Mouse (Mus musculus) embryonic facial prominence, embryonic 13.5 days (tissue): ENCODE measurements around the gene Gm10490. TPM values are rescaled to one million over a fixed set of nuclear protein-coding genes. Genes with fewer than 3 reads are reported as not detected.
"Not testable (repeated sequence)": the region's sequence is repeated elsewhere in the genome, so short reads cannot be mapped to it uniquely, and the experiment has no call there.

ENCODE experiments used
- ATAC-seq: fragments of 200-750 bp; cut with Nextera tagmentation; 2 replicates; pipeline ENCODE4 v1.8.0; 2017; ENCODE audit warnings: low read depth; ENCODE audit not compliant: insufficient number of reproducible peaks, insufficient read depth, low FRiP score, low TSS enrichment
- H3K27ac ChIP-seq: fragments of 300-500 bp; sonication (generic); 2 replicates; pipeline ENCODE4 v1.5.1; 2015; ENCODE audit warnings: moderate library complexity, mild to moderate bottlenecking, inconsistent platforms
- H3K27me3 ChIP-seq: fragments of 300-500 bp; sonication (generic); 2 replicates; pipeline ENCODE4 v1.6.1; 2015; ENCODE audit warnings: mild to moderate bottlenecking, inconsistent platforms
- H3K36me3 ChIP-seq: fragments of 300-500 bp; sonication (generic); 2 replicates; pipeline ENCODE4 v1.6.1; 2015; ENCODE audit warnings: mild to moderate bottlenecking, inconsistent platforms
- H3K4me1 ChIP-seq: fragments of 300-500 bp; sonication (generic); 2 replicates; pipeline ENCODE4 v1.6.1; 2015; ENCODE audit warnings: inconsistent platforms
- H3K4me2 ChIP-seq: fragments of 300-500 bp; sonication (generic); 2 replicates; pipeline ENCODE4 v1.6.1; 2015; ENCODE audit warnings: moderate library complexity, mild to moderate bottlenecking, inconsistent platforms
- H3K4me3 ChIP-seq: fragments of 300-500 bp; sonication (generic); 2 replicates; pipeline ENCODE4 v1.5.1; 2015; ENCODE audit warnings: mild to moderate bottlenecking, inconsistent platforms
- H3K9ac ChIP-seq: fragments of 300-500 bp; sonication (generic); 2 replicates; pipeline ENCODE4 v1.6.1; 2015; ENCODE audit warnings: mild to moderate bottlenecking, inconsistent platforms
- H3K9me3 ChIP-seq: fragments of 300-500 bp; sonication (generic); 2 replicates; pipeline ENCODE4 v1.6.1; 2016; ENCODE audit warnings: inconsistent platforms
- WGBS: fragments of 180-500 bp; shearing (Covaris S2); methylation state at CpG from one replicate; pipeline ENCODE4 v1.1.7; 2015; ENCODE audit warnings: mixed read lengths; 5-methylcytosine and 5-hydroxymethylcytosine counted together
- polyA plus RNA-seq: library from polyadenylated mRNA; unstranded; fragments of >200 nt; fragmentation: Nextera tagmentation; extraction: Ambion mirVana; gene quantifications from 2 replicates; pipeline ENCODE4 v1.2.1, GENCODE M21; 2015

The Gm10490 gene
- polyA plus RNA-seq, 1 experiment from 2014 or later, result not detected

- 29% methylated on average over 13 of the region's 13 CpGs for WGBS
- Histone ChIP-seq H3K4me2 (peak overlapping the region; percentile 61), H3K9ac (peak overlapping the region; percentile 74), H3K4me3 (peak overlapping the region; percentile 57), H3K36me3 (peaks cover 25% of the 10 kb centered on the region), H3K27ac (no peak overlapping the region), H3K4me1 (peaks cover 3% of the 10 kb centered on the region; the same call in 1 of the 2 replicates), H3K27me3 (no peaks in the 10 kb centered on the region), H3K9me3 (no peaks in the 10 kb centered on the region)
- ATAC-seq, result no peak
Measured at GRCm38 (mm10) chrX:7898211-7898610, 11.1 kb upstream of the Gm10490 start.

GRCm38 (mm10) chrX:7898880-7899874 lies 10.2 kb upstream of the Gm10490 start, which contains the start of the genes Pqbp1 and Timm17b:
Gene Pqbp1 (minus strand): TSS chrX:7899269.
Gene Timm17b (plus strand): TSS chrX:7899357.
- H3K27me3 ChIP-seq, result no peaks in the 10 kb centered on the region
- H3K36me3 ChIP-seq, result peaks cover 25% of the 10 kb centered on the region
- peak; percentile 94 for ATAC-seq
- H3K9ac ChIP-seq, result peak within 1 kb of the TSS; percentile 74
- WGBS, result 20% methylated on average over 62 of the region's 62 CpGs
- H3K4me3 ChIP-seq, result peak within 1 kb of the TSS; percentile 57
- H3K9me3 ChIP-seq, result no peaks in the 10 kb centered on the region
- peak within 1 kb of the TSS; percentile 86 for H3K27ac ChIP-seq
- peak within 1 kb of the TSS; percentile 61 for H3K4me2 ChIP-seq
- H3K4me1 ChIP-seq, result peaks cover 3% of the 10 kb centered on the region; the same call in 1 of the 2 replicates

GRCm38 (mm10) chrX:7904441-7904840 lies 4.9 kb upstream of the Gm10490 start:
- H3K27ac ChIP-seq, result no peak overlapping the region
- peaks cover 21% of the 10 kb centered on the region for H3K36me3 ChIP-seq
- no peaks in the 10 kb centered on the region for H3K27me3 ChIP-seq
- no peaks in the 10 kb centered on the region for H3K9me3 ChIP-seq
- no peak overlapping the region for H3K4me2 ChIP-seq
- ATAC-seq, result no peak
- no peak overlapping the region for H3K9ac ChIP-seq
- H3K4me1 ChIP-seq, result no peaks in the 10 kb centered on the region
- WGBS, result 91% methylated on average over 5 of the region's 5 CpGs
- H3K4me3 ChIP-seq, result no peak overlapping the region

- Histone ChIP-seq H3K27me3 (no peaks in the 10 kb centered on the region), H3K4me2 (no peak within 1 kb of the TSS), H3K27ac (no peak within 1 kb of the TSS), H3K4me1 (no peaks in the 10 kb centered on the region), H3K9me3 (no peaks in the 10 kb centered on the region), H3K4me3 (no peak within 1 kb of the TSS), H3K9ac (no peak within 1 kb of the TSS), H3K36me3 (peaks cover 21% of the 10 kb centered on the region)
- no peak for ATAC-seq
- 92% methylated on average over 5 of the region's 5 CpGs for WGBS
Measured at GRCm38 (mm10) chrX:7907735-7908134, 1.6 kb upstream of the Gm10490 start, which contains the start of gene Gm10491. Gene Gm10491 (minus strand): TSS chrX:7907835.

- WGBS, result 55% methylated on average over 6 of the region's 6 CpGs
- no peaks in the 10 kb centered on the region for H3K9me3 ChIP-seq
- no peak overlapping the region for H3K9ac ChIP-seq
- no peaks in the 10 kb centered on the region for H3K27me3 ChIP-seq
- H3K4me2 ChIP-seq, result no peak overlapping the region
- peaks cover 15% of the 10 kb centered on the region for H3K36me3 ChIP-seq
- H3K4me3 ChIP-seq, result no peak overlapping the region
- ATAC-seq, result no peak
- no peak overlapping the region for H3K27ac ChIP-seq
- no peaks in the 10 kb centered on the region for H3K4me1 ChIP-seq
Measured at GRCm38 (mm10) chrX:7910473-7910872, 1.1 kb downstream of the Gm10490 start.

GRCm38 (mm10) chrX:7915669-7916068 lies 6.3 kb downstream of the Gm10490 start:
- not testable (repeated sequence) for ATAC-seq, H3K9me3 ChIP-seq

GRCm38 (mm10) chrX:7917960-7918359 lies 8.6 kb downstream of the Gm10490 start:
- not testable (repeated sequence) for H3K4me3 ChIP-seq
- 70% methylated on average over 6 of the region's 6 CpGs for WGBS

More at GRCm38 (mm10) chrX:7915669-7916068, 6.3 kb downstream of the Gm10490 start:
- H3K27me3 ChIP-seq, result peaks cover 20% of the 10 kb centered on the region
- H3K4me3 ChIP-seq, H3K36me3 ChIP-seq, H3K9ac ChIP-seq, H3K4me1 ChIP-seq, H3K4me2 ChIP-seq, H3K27ac ChIP-seq: not testable (repeated sequence)
- WGBS, result 28% methylated on average over 3 of the region's 3 CpGs

GRCm38 (mm10) chrX:7919601-7920383 lies 10.4 kb downstream of the Gm10490 start, which contains the start of gene Pcsk1n:
Gene Pcsk1n (plus strand): TSS chrX:7919822.
- Histone ChIP-seq H3K9me3 (no peaks in the 10 kb centered on the region), H3K27ac (no peak within 1 kb of the TSS), H3K27me3 (peaks cover 61% of the 10 kb centered on the region), H3K36me3 (no peaks in the 10 kb centered on the region), H3K9ac (no peak within 1 kb of the TSS), H3K4me2 (peak within 1 kb of the TSS; percentile 54), H3K4me3 (peak within 1 kb of the TSS; percentile 29), H3K4me1 (no peaks in the 10 kb centered on the region; the same call in 1 of the 2 replicates)
- no peak for ATAC-seq
- 17% methylated on average over 40 of the region's 40 CpGs for WGBS

More at GRCm38 (mm10) chrX:7917960-7918359, 8.6 kb downstream of the Gm10490 start:
- peaks cover 43% of the 10 kb centered on the region for H3K27me3 ChIP-seq
- not testable (repeated sequence) for ATAC-seq, H3K27ac ChIP-seq, H3K4me1 ChIP-seq, H3K4me2 ChIP-seq, H3K9me3 ChIP-seq, H3K36me3 ChIP-seq, H3K9ac ChIP-seq

GRCm38 (mm10) chrX:7922032-7922431 lies 12.7 kb downstream of the Gm10490 start:
- ATAC-seq, result no peak
- H3K4me1 ChIP-seq, result no peaks in the 10 kb centered on the region; the same call in 1 of the 2 replicates
- no peak overlapping the region for H3K9ac ChIP-seq
- H3K4me2 ChIP-seq, result peak overlapping the region; percentile 57
- no peak overlapping the region for H3K27ac ChIP-seq
- no peaks in the 10 kb centered on the region for H3K36me3 ChIP-seq
- peak overlapping the region; percentile 28 for H3K4me3 ChIP-seq
- no peaks in the 10 kb centered on the region for H3K9me3 ChIP-seq
- H3K27me3 ChIP-seq, result peaks cover 83% of the 10 kb centered on the region
- 25% methylated on average over 35 of the region's 48 CpGs for WGBS

GRCm38 (mm10) chrX:7926266-7926665 lies 16.9 kb downstream of the Gm10490 start:
- no peaks in the 10 kb centered on the region; the same call in 1 of the 2 replicates for H3K4me1 ChIP-seq
- H3K27ac ChIP-seq, result no peak overlapping the region
- no peak for ATAC-seq
- H3K27me3 ChIP-seq, result peaks cover 84% of the 10 kb centered on the region
- no peak overlapping the region for H3K4me2 ChIP-seq
- H3K4me3 ChIP-seq, result no peak overlapping the region
- no peak overlapping the region for H3K9ac ChIP-seq
- no peaks in the 10 kb centered on the region for H3K9me3 ChIP-seq
- H3K36me3 ChIP-seq, result peaks cover 17% of the 10 kb centered on the region
- 72% methylated on average over 6 of the region's 6 CpGs for WGBS

GRCm38 (mm10) chrX:7927116-7927515 lies 17.8 kb downstream of the Gm10490 start:
- H3K27me3 ChIP-seq, result peaks cover 76% of the 10 kb centered on the region
- WGBS, result 27% methylated on average over 10 of the region's 10 CpGs

More at GRCm38 (mm10) chrX:7927116-7927515, 17.8 kb downstream of the Gm10490 start:
- Histone ChIP-seq H3K9ac (no peak overlapping the region), H3K4me2 (no peak overlapping the region), H3K4me3 (no peak overlapping the region), H3K27ac (no peak overlapping the region), H3K9me3 (no peaks in the 10 kb centered on the region), H3K36me3 (peaks cover 23% of the 10 kb centered on the region), H3K4me1 (no peaks in the 10 kb centered on the region; the same call in 1 of the 2 replicates)
- no peak for ATAC-seq
